Mouse (Mus musculus) right cerebral cortex, postnatal 36 days (tissue): Measurements from ENCODE around the gene Nek6.

ENCODE experiments used
- DNase-seq, 2 experiments: peaks; one replicate each; pipeline ENCODE4 v3.0.0; 2022; ENCODE audit warnings: low spot score in 2 of 2, mixed read lengths in 1 of 2

Nek6 gene

GRCm38 (mm10) chr2:38511487-38512307 is at the start of gene Nek6:
Nek6 (plus strand) TSS chr2:38511643.
- peak; percentile 22 to 44 for DNase-seq

GRCm38 (mm10) chr2:38462323-38462722 is 49.1 kb upstream of the Nek6 start:
- no peak for DNase-seq

DNA sequence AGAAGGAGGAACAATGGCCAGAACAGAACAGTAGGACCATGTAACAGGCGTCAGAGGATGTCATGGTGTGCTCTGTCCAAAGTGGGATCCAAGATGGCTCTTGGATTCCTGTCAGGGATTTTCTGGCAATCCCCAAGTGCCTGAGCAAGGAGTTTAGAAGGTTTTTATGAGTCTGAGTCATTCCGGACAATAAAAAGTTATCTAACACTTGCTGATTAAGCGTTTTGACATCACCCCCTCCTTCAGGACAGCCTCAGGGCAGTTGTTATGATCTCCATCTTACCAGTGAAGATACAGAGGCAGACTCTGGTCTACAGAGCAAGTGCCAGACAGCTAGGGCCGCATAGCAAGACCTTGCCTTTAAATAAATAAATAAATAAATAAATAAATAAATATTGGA is 42.6 kb upstream of the Nek6 start:
- DNase-seq, result no peak

DNA sequence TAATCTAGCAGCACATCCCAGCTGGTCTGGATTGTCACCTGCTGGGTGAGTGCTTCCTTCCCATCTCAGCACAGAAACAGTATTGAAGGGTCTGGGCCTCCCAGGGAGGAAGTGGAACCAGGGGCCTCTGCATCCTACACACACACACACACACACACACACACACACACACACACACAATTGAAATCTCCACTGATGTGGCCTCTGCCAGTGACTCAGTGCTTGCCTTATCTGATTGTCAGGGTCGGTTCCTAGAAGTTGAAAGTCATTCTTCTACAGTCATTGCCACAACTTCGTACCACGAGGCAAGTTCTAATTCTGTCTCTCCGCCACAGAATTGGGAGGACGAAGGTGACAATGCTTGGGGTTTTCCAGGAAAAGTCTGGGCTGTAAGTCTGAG is 39.7 kb upstream of the Nek6 start:
- DNase-seq, result no peak

DNA sequence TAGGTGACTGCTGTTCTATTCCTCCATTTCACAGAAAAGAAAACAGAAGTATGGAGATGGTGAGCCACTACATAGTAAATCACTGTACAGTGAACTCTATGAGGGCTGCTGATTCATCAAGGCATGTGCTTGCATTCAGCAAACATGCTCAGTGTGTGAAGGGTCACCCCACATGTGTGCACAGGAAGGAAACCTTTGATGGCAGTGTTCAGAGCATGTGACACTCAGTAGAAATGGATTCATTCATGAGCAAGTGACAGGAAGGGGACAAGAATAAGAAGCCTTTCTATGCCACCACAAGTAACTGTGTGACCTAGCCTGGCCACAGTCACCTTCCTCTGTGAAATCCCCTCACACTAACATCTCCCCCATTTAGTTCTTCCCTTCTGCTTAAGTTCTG is 38.6 kb upstream of the Nek6 start:
- no peak for DNase-seq

- DNase-seq, result no peak
Measured at GRCm38 (mm10) chr2:38476871-38477496, 34.5 kb upstream of the Nek6 start.

- no peak for DNase-seq
Measured at GRCm38 (mm10) chr2:38477497-38477873, 34.0 kb upstream of the Nek6 start.

DNA sequence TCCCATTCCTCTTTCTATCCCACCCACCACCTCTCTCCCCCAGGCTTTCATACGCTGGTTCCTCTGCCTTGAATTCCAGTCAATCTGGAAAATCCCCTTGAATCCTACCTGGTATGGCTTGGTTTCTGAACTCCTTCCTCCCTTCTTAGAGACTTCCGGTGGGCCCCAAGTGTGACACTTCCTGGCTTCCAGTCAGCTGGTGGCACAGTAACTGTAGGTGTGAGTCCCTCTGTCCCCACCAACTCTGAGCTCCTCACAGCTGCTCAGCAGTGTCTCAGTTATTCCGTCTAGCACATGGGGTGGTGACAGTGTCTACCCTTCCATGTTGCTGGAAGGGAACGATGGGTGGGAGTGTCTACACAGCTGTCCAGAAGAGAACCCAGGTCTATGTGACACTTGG is 32.8 kb upstream of the Nek6 start:
- DNase-seq, result no peak

- DNase-seq, result no peak
Measured at GRCm38 (mm10) chr2:38479541-38479940, 31.9 kb upstream of the Nek6 start.

DNA sequence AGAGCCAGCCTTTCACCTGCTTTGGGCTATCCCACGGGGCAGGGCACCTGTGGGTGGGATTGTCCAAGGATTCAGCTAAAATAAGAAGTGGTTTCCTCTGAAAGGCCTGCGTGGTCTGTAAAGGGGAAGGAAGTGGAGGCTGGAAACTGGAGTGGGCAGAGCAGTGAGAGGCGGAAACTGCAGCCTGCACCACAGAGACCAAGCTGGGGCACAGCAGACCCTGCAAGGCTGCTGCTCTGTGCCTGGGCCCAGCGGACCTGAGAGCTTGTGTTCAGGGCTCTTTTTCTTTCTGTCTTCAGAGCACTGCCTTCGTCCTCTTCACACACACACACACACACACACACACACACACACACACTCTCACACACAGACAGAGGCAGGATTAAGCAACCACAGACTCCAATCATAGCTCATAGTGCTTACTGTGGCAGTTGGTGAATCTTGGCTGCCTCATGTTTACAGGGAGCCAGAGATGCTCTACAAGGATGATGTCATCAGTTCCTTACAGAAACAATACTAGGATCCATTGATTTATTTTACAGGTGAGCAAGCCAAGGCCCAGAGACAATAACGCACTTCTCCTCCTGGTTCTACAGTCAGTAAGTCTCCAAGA is 30.2 kb upstream of the Nek6 start:
- peak in 1 of 2 experiments; percentile 2 for DNase-seq

DNA sequence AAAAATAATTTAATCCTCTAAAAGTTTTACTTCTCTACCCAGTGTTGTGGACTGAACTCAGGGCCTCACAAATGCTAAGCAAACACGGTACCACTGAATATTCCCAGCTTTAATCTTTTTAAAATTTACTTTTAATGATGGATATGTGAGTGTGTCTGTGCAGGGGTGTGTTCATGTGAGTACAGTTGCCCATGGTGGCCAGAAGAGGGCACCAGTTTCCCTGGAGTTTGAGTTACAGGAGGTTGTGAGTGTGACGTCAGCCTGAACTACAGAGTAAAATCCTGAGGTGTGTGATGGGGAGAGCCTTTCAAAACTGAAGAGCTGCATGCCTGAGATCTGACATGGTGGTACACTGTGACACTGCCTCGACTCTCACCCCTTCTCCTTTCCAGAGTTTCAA is 29.3 kb upstream of the Nek6 start:
- no peak for DNase-seq

DNA sequence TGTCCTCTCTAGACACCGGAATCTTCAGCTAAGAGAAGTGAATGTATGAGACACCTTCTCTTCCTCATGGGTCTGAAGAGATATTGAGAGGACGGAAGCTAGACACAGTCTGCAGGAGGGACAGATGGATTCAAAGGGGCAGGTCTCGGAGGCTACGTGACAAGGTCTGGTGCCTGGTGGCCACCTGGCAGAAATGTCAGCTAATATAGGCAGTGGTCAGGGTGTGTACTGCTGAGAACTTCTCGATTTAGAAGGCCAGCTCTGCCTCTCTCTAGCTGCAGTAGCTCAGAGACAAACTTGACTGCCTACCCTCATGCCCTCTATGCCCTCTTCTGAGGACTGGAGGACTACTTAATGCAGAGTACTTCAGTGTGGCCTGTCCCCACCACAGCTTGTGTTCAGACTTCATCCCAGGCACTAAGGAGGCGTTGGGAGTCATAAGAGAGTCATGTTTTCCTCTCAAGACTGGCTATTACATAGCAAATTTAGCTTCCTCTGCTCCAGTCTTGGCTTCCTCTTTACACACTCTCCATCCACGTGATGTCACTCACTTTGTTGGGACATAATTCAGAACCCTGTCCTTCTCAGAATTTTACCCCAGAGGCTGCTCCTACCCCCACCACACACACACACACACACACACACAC is 28.3 kb upstream of the Nek6 start:
- no peak for DNase-seq

DNA sequence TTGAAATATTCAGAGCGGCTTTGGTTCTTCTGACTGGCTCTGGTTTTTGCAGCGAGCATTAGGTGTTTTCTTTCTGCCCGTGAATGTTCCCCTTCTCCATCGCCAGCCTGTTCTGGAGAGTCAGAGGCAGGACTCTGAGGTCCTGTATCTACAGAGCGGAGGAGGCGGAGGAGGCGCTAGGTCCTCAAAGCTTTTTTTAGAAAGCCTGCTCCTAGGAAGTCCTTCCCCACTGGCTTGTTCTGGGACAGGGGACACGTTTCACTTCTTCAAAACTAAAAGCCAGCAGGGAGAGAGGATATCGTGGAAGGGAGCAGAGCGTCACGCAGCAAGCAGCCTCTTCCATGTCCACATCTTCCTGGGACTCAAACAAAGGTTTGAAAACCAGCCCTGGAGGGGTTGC is 26.9 kb upstream of the Nek6 start:
- no peak for DNase-seq

DNA sequence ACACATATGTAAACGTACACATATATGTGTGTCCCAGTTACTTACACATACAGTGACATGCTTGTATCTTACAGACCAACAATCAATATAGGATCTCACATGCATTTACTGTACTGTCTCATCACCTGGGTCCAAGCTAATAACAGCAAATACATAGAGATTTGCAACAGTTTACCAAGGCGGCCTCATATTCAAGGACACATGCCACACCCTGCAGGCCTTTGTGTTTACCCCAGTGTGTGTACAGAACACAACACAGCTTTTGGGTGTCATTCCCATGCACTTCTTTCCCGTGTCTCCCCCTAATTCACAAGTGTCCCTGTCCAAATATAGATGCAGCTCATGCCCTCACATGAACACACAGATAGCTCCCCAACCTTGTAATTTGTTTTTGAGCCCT is 26.0 kb upstream of the Nek6 start:
- no peak for DNase-seq

DNA sequence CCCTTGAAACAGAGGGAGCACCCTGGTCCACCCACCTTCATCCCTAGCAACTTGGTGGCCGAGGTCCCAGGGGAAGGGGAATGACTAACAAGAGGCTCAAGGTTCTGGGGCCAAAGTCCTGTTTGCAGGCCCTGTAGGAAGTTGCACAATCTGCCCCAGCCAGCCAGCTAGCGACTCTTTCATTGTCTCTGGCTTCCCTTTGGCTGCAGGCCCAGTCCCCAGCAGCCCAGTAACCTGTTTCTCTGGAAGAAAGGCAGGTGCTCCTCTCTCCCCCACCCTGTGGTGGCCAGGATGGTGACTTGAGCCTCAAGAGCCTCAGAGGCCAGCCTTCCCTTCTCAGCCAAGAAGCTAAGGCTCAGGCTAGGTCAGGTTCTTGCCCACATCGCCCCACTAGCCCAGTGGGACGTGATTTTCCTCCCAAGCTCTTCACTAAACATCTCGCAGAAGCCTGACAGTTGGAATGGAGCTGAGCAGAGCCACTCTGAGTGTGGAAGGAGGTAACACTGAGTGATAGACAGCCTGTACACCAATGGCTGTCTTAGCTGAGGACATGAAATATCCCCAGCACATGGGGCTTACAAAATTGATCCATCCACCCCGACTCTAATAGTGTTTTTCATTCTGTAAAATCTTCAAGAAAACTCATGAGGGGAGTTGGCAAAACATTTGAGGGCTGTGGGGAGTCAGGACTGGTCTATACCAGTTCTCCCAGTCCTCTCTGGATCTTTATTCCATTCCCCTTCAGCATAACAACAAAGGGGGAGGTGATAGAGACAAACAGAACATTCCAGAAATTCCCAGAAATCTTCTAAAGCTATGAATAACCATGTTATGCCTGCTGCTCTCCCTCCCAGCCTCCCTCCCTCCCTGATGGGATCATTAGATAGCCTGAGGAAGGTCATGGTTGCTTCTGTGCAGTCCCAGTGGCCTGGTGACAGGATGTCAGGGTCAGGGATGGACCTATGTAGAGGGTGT is 25.2 kb upstream of the Nek6 start:
- DNase-seq, result peak in 1 of 2 experiments; percentile 20

DNA sequence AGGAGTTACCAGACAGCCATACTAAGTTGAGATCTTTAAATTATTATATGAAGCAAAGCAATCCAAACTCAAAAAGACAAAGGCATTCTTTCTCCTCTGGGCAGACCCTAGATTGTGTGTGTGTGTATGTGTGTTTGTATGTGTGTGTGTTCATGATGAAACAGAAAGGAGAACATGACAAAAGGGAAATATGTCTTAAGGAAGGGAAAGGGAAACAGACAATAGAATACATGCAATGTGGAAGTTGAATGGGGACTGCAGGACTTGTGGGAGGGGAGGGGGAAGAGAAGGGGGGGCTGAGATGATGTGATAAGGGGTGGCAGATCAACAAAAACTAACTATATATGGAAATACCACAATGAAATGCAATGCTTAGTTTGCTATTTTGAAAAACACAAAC is 13.8 kb upstream of the Nek6 start:
- no peak for DNase-seq

DNA sequence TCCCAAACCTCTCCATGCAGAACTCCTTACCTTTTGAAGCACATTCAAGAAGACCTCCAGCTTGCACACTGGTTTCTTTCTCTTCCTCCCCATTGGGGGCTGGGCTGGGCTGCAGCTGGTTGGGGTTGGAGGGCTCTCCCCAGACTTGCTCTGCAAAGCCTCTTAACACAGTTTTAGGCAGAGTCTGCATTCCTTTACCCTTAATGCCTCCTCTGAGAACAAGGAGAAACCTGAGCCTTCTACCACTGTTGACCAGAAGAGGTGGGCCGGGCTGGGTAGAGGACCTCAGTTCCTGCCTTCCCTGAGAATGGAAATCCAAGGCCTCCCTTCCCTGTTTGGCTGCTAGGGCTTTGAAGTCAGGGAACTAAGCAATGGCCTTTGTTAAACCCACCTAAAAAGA is 9.8 kb upstream of the Nek6 start:
- no peak for DNase-seq

DNA sequence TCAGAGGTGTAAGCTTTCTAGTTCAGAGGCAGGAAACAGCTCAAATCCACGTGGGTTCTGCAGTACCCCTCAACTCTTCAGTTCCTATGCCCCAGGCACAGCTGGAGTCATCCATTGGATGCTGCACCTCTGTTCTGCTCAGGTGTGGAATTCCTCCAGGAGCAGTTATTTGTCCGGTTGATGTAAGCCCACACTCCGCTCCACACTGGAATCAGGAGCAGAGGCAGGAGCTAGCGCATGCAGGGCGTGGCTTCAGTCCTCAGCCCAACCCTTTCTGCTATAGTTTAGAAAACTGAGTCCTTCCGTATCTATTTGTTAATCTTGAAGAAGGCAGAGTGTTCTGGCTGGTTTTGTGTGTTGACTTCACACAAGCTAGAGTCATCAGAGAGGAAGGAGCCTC is 9.3 kb upstream of the Nek6 start:
- DNase-seq, result no peak

GRCm38 (mm10) chr2:38502747-38503146 is 8.7 kb upstream of the Nek6 start:
- DNase-seq, result no peak

GRCm38 (mm10) chr2:38504311-38504710 is 7.1 kb upstream of the Nek6 start:
- DNase-seq, result no peak

DNA sequence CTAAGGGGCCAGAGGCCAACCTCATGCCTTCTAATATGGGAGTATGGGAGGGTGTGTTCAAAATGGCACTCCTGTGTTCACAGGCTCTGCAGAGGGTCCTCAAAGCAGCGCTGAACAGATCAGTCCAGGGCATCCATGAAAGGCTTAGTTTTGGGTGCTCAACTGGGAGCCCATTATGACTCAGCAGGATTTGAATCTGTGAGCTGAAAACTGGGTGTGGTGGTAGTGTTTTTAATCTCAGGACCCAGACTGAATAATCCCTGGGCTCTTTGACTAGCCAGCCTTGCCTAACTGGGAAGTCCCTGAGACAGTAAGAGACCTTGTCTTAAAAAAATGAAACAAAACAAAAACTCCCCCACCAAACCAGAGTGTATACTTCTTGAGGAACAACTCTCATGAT is 4.3 kb upstream of the Nek6 start:
- no peak for DNase-seq
